Mouse (Mus musculus) forebrain, embryonic 12.5 days (tissue): ENCODE measurements around the gene Vps54. TPM values are rescaled to one million over a fixed set of nuclear protein-coding genes. Genes with fewer than 3 reads are reported as not detected.

Source experiments
- ATAC-seq: fragments of 200-750 bp; cut with Nextera tagmentation; 2 replicates; pipeline ENCODE4 v1.8.0; 2017; ENCODE audit warnings: moderate TSS enrichment; ENCODE audit not compliant: low FRiP score
- H3K27ac ChIP-seq: fragments of 300-500 bp; sonication (generic); 2 replicates; pipeline ENCODE4 v1.5.1; 2016; ENCODE audit warnings: mild to moderate bottlenecking
- H3K27me3 ChIP-seq: fragments of 300-500 bp; sonication (generic); 2 replicates; pipeline ENCODE4 v1.6.1; 2016; ENCODE audit warnings: mild to moderate bottlenecking
- H3K36me3 ChIP-seq: fragments of 300-500 bp; sonication (generic); replicated peaks from 2 replicates; pipeline ENCODE4 v1.6.1; 2016; ENCODE audit warnings: mild to moderate bottlenecking
- H3K4me1 ChIP-seq: fragments of 300-500 bp; sonication (generic); 2 replicates; pipeline ENCODE4 v1.6.1; 2016
- H3K4me2 ChIP-seq: fragments of 300-500 bp; sonication (generic); 2 replicates; pipeline ENCODE4 v1.6.1; 2016; ENCODE audit warnings: mild to moderate bottlenecking, moderate library complexity
- H3K4me3 ChIP-seq: fragments of 300-500 bp; sonication (generic); replicated peaks from 2 replicates; pipeline ENCODE4 v1.5.1; 2016; ENCODE audit warnings: mild to moderate bottlenecking
- H3K9ac ChIP-seq: fragments of 300-500 bp; sonication (generic); 2 replicates; pipeline ENCODE4 v1.6.1; 2016; ENCODE audit warnings: mild to moderate bottlenecking
- H3K9me3 ChIP-seq: fragments of 300-500 bp; sonication (generic); 2 replicates; pipeline ENCODE4 v1.6.1; 2016
- WGBS: fragments of 180-500 bp; shearing (Covaris S2); methylation state at CpG from one replicate; pipeline ENCODE4 v1.1.7; 2016; 5-methylcytosine and 5-hydroxymethylcytosine counted together
- polyA plus RNA-seq: library from polyadenylated mRNA; unstranded; fragments of >200 nt; fragmentation: Nextera tagmentation; extraction: Ambion mirVana; gene quantifications from 2 replicates; pipeline ENCODE4 v1.2.1, GENCODE M21; 2016

Vps54 gene
- polyA plus RNA-seq, 1 experiment from 2014 or later = 15.3 TPM

DNA sequence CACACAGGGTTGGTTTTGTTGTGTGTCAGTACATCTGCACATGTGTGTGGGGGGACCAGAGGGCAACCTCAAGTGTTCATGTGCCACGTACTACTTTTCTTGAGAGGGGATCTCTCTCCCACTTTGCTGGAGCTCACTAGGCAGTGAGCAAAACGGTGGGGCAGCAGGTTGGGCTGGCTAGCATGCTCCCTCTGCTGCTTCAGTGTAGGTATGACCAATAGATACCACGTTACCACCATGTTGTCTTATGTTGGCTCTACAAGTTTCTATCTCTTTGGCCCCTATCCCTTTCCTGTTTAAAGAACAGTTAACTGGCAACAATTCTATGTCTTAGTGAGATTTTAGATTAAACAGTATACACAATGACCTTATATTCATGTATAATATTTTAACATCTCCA lies 83.3 kb downstream of the Vps54 start:
- H3K27me3 ChIP-seq = no peaks in the 10 kb centered on the region
- ATAC-seq = no peak
- H3K4me1 ChIP-seq = no peaks in the 10 kb centered on the region
- no peaks in the 10 kb centered on the region for H3K9me3 ChIP-seq
- H3K36me3 ChIP-seq = peaks cover 20% of the 10 kb centered on the region
- no peak overlapping the region for H3K4me2 ChIP-seq
- WGBS = 81% methylated on average over 3 of the region's 3 CpGs
- no peak overlapping the region for H3K4me3 ChIP-seq
- H3K9ac ChIP-seq = no peak overlapping the region
- no peak overlapping the region for H3K27ac ChIP-seq

DNA sequence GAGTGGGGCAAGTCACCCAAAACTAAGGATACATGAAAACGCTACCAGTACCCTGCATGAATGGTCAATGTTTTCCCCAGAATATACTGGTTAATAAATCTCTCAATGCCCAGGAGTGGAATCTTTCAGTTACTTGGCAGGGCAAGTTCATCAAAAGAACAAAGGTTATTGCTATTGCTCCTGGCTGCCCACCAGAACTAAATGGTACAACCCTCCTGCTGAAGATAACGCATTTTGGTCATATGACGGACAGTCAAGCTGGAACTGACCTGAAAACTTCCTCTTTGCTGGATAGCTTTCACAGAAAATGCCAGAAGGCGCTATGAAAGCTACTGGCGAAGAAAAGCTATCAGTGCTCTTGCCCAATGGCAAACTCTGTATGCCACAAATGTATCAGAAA lies 86.7 kb downstream of the Vps54 start:
- no peak for ATAC-seq
- no peak overlapping the region for H3K27ac ChIP-seq
- no peaks in the 10 kb centered on the region for H3K9me3 ChIP-seq
- no peaks in the 10 kb centered on the region for H3K4me1 ChIP-seq
- no peak overlapping the region for H3K4me2 ChIP-seq
- H3K27me3 ChIP-seq = no peaks in the 10 kb centered on the region
- WGBS = 93% methylated on average over 5 of the region's 5 CpGs
- H3K36me3 ChIP-seq = peaks cover 41% of the 10 kb centered on the region
- H3K4me3 ChIP-seq = no peak overlapping the region
- H3K9ac ChIP-seq = no peak overlapping the region

GRCm38 (mm10) chr11:21326770-21327169 lies 87.7 kb downstream of the Vps54 start:
- no peaks in the 10 kb centered on the region for H3K4me1 ChIP-seq
- WGBS = 55% methylated on average over 2 of the region's 2 CpGs
- no peak overlapping the region for H3K4me3 ChIP-seq
- peaks cover 37% of the 10 kb centered on the region for H3K36me3 ChIP-seq
- H3K4me2 ChIP-seq = no peak overlapping the region
- H3K27ac ChIP-seq = no peak overlapping the region
- ATAC-seq = no peak
- H3K9ac ChIP-seq = no peak overlapping the region
- no peaks in the 10 kb centered on the region for H3K27me3 ChIP-seq
- H3K9me3 ChIP-seq = no peaks in the 10 kb centered on the region

GRCm38 (mm10) chr11:21327486-21327885 lies 88.4 kb downstream of the Vps54 start:
- H3K9ac ChIP-seq = no peak overlapping the region

DNA sequence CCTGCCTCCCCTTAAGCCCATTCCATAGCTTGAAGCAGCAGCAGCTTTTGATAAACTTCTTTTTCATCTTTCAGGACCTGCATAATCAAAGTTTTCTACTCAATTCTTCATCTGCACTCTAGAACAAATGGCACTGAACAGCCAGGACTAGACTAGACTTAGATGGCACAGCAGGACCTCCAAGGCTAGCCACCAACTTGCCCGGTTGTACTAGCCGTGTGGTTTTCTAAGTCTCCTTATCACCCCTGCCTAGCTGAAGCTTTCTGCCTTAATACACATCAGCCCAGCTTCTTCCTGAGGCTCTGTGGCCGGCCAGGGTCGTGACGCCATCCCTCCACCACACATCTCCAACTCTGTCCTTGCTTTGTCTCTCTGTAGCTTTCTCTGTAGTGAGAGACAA lies 89.1 kb downstream of the Vps54 start:
- Histone ChIP-seq H3K9me3 (no peaks in the 10 kb centered on the region), H3K27me3 (no peaks in the 10 kb centered on the region), H3K9ac (no peak overlapping the region), H3K36me3 (peaks cover 40% of the 10 kb centered on the region), H3K4me3 (no peak overlapping the region), H3K4me1 (no peaks in the 10 kb centered on the region), H3K4me2 (no peak overlapping the region), H3K27ac (no peak overlapping the region)
- WGBS = 86% methylated on average over 5 of the region's 5 CpGs
- no peak for ATAC-seq

More at GRCm38 (mm10) chr11:21327486-21327885, 88.4 kb downstream of the Vps54 start:
- ATAC-seq = no peak
- no peaks in the 10 kb centered on the region for H3K27me3 ChIP-seq
- H3K9me3 ChIP-seq = no peaks in the 10 kb centered on the region
- no peak overlapping the region for H3K4me2 ChIP-seq
- WGBS = 89% methylated on average over 5 of the region's 5 CpGs
- H3K4me3 ChIP-seq = no peak overlapping the region
- H3K4me1 ChIP-seq = no peaks in the 10 kb centered on the region
- no peak overlapping the region for H3K27ac ChIP-seq
- peaks cover 37% of the 10 kb centered on the region for H3K36me3 ChIP-seq

DNA sequence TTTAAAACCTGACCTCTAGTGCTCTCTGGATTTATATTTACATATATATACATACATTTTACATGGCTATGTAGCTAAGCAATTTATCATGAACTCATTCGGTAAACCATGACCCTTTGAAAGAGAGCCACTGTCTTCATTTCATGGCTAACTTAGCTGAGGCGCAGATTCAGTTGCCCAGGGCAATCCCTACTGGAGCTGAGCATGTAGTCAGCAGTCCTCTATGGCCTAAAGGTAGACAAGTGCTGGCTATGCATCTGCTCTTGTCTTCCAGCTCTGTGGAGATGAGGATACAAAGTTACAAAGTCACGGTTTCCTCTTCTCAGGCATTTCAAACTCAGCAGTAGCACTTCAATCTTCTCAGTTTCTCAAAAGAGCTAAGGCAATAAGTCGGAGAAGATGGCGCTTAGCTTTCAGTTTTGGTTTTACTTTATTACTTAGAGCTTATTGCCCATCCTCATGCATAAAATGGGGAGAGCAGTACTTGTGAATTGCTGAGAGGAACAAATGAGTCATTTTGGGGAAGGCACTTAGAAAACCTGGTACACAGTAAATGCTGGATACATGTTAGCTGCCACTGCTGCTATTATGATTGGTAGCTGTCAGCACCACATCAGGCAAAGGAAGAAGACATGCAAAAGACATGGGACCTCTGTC lies 93.7 kb downstream of the Vps54 start:
- Histone ChIP-seq H3K9me3 (no peaks in the 10 kb centered on the region), H3K27ac (no peak overlapping the region), H3K4me2 (no peak overlapping the region), H3K4me1 (no peaks in the 10 kb centered on the region), H3K9ac (no peak overlapping the region), H3K36me3 (peaks cover 25% of the 10 kb centered on the region), H3K27me3 (no peaks in the 10 kb centered on the region), H3K4me3 (no peak overlapping the region)
- WGBS = 94% methylated on average over 5 of the region's 5 CpGs
- ATAC-seq = no peak

DNA sequence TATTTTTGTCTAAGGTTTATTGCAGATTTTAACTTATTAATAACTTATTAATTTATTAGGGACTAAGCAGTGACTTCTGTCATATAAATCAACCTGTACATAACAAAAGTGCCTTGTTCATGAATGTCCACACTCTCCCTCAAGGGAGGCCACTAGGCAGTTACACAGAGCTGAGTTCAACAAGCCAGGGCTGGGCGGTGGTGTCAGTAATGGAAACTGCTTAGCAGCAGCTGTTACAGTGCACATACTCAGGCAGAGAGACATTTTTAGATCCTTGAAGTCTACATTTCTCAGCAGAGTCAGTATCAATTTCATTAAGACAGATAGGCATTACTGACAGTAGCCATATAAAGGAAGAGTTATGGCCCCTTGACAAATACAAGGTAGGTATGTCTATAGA lies 98.8 kb downstream of the Vps54 start:
- no peaks in the 10 kb centered on the region for H3K4me1 ChIP-seq
- H3K9ac ChIP-seq = no peak overlapping the region
- no peak overlapping the region for H3K4me2 ChIP-seq
- H3K36me3 ChIP-seq = no peaks in the 10 kb centered on the region; the same call in 1 of the 2 replicates
- no peaks in the 10 kb centered on the region for H3K9me3 ChIP-seq
- WGBS = 97% methylated on average over 1 of the region's 1 CpGs
- no peak overlapping the region for H3K4me3 ChIP-seq
- H3K27me3 ChIP-seq = no peaks in the 10 kb centered on the region
- H3K27ac ChIP-seq = no peak overlapping the region
- no peak for ATAC-seq

- Histone ChIP-seq H3K36me3 (peaks cover 8% of the 10 kb centered on the region; the same call in 1 of the 2 replicates), H3K4me2 (no peak overlapping the region), H3K27me3 (no peaks in the 10 kb centered on the region), H3K4me1 (no peaks in the 10 kb centered on the region), H3K9me3 (no peaks in the 10 kb centered on the region), H3K27ac (no peak overlapping the region), H3K4me3 (no peak overlapping the region), H3K9ac (no peak overlapping the region)
- ATAC-seq = no peak
- 93% methylated on average over 4 of the region's 4 CpGs for WGBS
Measured at GRCm38 (mm10) chr11:21339088-21339487, 100.0 kb downstream of the Vps54 start.

DNA sequence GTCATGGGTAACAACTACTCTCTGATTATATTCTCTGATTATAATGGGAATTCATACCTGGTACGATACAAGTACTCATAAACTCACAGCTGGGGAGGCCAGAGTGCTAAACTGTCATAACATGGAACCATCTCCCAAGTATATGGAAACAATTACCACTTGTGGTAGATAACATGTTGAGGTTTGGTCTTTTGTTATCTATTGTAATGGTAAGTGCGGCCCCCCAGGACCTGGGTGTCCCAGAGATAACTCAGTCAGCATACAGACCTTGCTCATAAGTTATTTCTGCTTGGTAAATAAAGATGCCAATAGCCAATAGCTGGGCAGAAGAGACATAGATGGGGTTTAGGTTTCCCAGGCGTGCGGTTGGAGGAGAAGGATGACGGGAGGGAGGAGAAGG lies 104.4 kb downstream of the Vps54 start:
- H3K27ac ChIP-seq = no peak overlapping the region
- no peak overlapping the region for H3K9ac ChIP-seq
- H3K27me3 ChIP-seq = no peaks in the 10 kb centered on the region
- H3K9me3 ChIP-seq = no peaks in the 10 kb centered on the region
- H3K4me3 ChIP-seq = no peak overlapping the region
- WGBS = 98% methylated on average over 5 of the region's 5 CpGs
- no peak overlapping the region for H3K4me2 ChIP-seq
- peaks cover 8% of the 10 kb centered on the region for H3K36me3 ChIP-seq
- ATAC-seq = no peak
- no peaks in the 10 kb centered on the region for H3K4me1 ChIP-seq

DNA sequence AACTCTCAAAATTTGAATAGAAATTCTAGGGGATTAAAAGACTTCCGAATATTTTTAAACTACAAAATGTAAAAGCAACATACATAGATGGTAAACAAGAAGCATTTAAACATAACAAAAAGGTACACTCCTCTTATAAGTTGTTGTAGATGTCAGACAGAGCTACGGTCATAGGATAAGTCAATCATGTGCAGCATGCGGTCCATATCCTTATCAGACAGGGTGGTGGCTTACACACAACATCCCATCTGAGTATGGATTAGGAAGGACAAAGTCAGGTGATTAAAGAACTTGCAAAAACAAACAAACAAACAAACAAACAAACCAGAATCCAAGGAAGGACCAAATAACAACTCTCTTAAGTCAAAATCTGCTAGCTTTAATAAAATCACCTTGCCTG lies 106.9 kb downstream of the Vps54 start:
- no peak overlapping the region for H3K4me2 ChIP-seq
- ATAC-seq = no peak
- no peaks in the 10 kb centered on the region for H3K27me3 ChIP-seq
- H3K36me3 ChIP-seq = peaks cover 12% of the 10 kb centered on the region
- H3K9me3 ChIP-seq = no peaks in the 10 kb centered on the region
- H3K4me1 ChIP-seq = no peaks in the 10 kb centered on the region
- H3K27ac ChIP-seq = no peak overlapping the region
- 92% methylated on average over 3 of the region's 3 CpGs for WGBS
- no peak overlapping the region for H3K9ac ChIP-seq
- H3K4me3 ChIP-seq = no peak overlapping the region

- no peak for ATAC-seq
- Histone ChIP-seq H3K27ac (no peak overlapping the region), H3K9ac (no peak overlapping the region), H3K36me3 (peaks cover 4% of the 10 kb centered on the region), H3K9me3 (no peaks in the 10 kb centered on the region), H3K4me1 (no peaks in the 10 kb centered on the region), H3K4me3 (no peak overlapping the region), H3K4me2 (no peak overlapping the region), H3K27me3 (no peaks in the 10 kb centered on the region)
- 87% methylated on average over 2 of the region's 2 CpGs for WGBS
Measured at GRCm38 (mm10) chr11:21348890-21349289, 109.8 kb downstream of the Vps54 start.

- ATAC-seq = no peak
- 87% methylated on average over 7 of the region's 7 CpGs for WGBS
- Histone ChIP-seq H3K9ac (no peak overlapping the region), H3K4me3 (no peak overlapping the region), H3K4me2 (no peak overlapping the region), H3K27me3 (no peaks in the 10 kb centered on the region), H3K27ac (no peak overlapping the region), H3K9me3 (no peaks in the 10 kb centered on the region), H3K4me1 (no peaks in the 10 kb centered on the region), H3K36me3 (peaks cover 4% of the 10 kb centered on the region)
Measured at GRCm38 (mm10) chr11:21351296-21351695, 112.2 kb downstream of the Vps54 start.

- WGBS = 91% methylated on average over 4 of the region's 4 CpGs
- H3K27ac ChIP-seq = no peak overlapping the region
Measured at GRCm38 (mm10) chr11:21363144-21363940, 124.3 kb downstream of the Vps54 start.

More at GRCm38 (mm10) chr11:21363144-21363940, 124.3 kb downstream of the Vps54 start:
- no peak for ATAC-seq
- Histone ChIP-seq H3K9me3 (no peaks in the 10 kb centered on the region), H3K4me2 (no peak overlapping the region), H3K27me3 (no peaks in the 10 kb centered on the region), H3K4me3 (no peak overlapping the region), H3K36me3 (no peaks in the 10 kb centered on the region), H3K4me1 (peaks cover 2% of the 10 kb centered on the region; the same call in 1 of the 2 replicates), H3K9ac (no peak overlapping the region)
